Mouse (Mus musculus): ENCODE measurements around the gene Ubl5. TPM values are rescaled to one million over a fixed set of nuclear protein-coding genes. Genes with fewer than 3 reads are reported as not detected.

Ubl5 gene
- polyA plus RNA-seq, 1 experiment: 15.3 TPM

GRCm38 (mm10) chr9:20636256-20636655 lies 6.4 kb upstream of the Ubl5 start:
- Histone ChIP-seq H3K9me3 (0 out of 2 replicates have a peak, but pooled peaks cover 8% of the 10 kb centered on the region), H3K36me3 (replicated peaks; ENCODE audit: low read length) (peaks cover 51% of the 10 kb centered on the region), H3K4me1 (peaks cover 42% of the 10 kb centered on the region), H3K27me3 (replicated peaks) (no peaks in the 10 kb centered on the region), H3K4me3 (replicated peaks) (no peak overlapping the region)
- TF ChIP-seq FLI1 (IDR thresholded peaks at IDR 0.05; ENCODE audit: low read length) (no peak), GATA1 (IDR thresholded peaks at IDR 0.05; ENCODE audit: borderline replicate concordance, low read length) (no peak)

GRCm38 (mm10) chr9:20636790-20637189 lies 5.9 kb upstream of the Ubl5 start:
- no peaks in the 10 kb centered on the region for H3K27me3 ChIP-seq (replicated peaks)
- peaks cover 42% of the 10 kb centered on the region for H3K4me1 ChIP-seq
- H3K9me3 ChIP-seq: 0 out of 2 replicates have a peak, but pooled peaks cover 8% of the 10 kb centered on the region
- TF ChIP-seq FLI1 (IDR thresholded peaks at IDR 0.05; ENCODE audit: low read length): no peak
- no peak for TF ChIP-seq GATA1 (IDR thresholded peaks at IDR 0.05; ENCODE audit: borderline replicate concordance, low read length)
- peaks cover 52% of the 10 kb centered on the region for H3K36me3 ChIP-seq (replicated peaks; ENCODE audit: low read length)
- H3K4me3 ChIP-seq (replicated peaks): no peak overlapping the region

DNA sequence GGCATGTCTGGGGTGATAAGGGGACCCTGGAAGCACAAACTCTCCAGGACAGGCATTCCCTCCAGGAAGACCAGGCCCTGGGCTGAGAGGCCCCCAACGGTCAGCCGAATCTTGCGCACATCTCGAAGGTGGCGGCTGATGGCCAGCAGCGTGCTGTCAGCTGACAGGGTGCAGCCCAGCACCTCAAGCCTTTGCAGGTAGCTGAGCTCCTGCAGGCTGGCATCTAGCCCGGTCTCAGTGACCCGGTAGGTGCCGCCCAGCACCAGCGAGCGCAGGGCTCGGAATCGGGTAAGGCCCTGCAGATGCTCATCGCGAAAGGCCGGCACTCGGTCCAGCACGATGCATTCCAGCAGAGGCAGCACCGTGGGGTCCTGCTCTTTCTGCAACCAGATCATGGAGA lies 4.1 kb upstream of the Ubl5 start:
- TF ChIP-seq FLI1 (IDR thresholded peaks at IDR 0.05; ENCODE audit: low read length): no peak
- TF ChIP-seq GATA1 (IDR thresholded peaks at IDR 0.05; ENCODE audit: borderline replicate concordance, low read length): no peak
- peaks cover 52% of the 10 kb centered on the region for H3K36me3 ChIP-seq (replicated peaks; ENCODE audit: low read length)
- H3K27me3 ChIP-seq (replicated peaks): no peaks in the 10 kb centered on the region
- H3K9me3 ChIP-seq: no peaks in the 10 kb centered on the region
- no peak overlapping the region for H3K4me3 ChIP-seq (replicated peaks)
- peaks cover 43% of the 10 kb centered on the region for H3K4me1 ChIP-seq

GRCm38 (mm10) chr9:20639486-20639885 lies 3.2 kb upstream of the Ubl5 start:
- Histone ChIP-seq H3K27me3 (replicated peaks) (no peaks in the 10 kb centered on the region), H3K4me3 (replicated peaks) (peak overlapping the region; percentile 34), H3K4me1 (peaks cover 43% of the 10 kb centered on the region), H3K36me3 (replicated peaks; ENCODE audit: low read length) (peaks cover 52% of the 10 kb centered on the region), H3K9me3 (no peaks in the 10 kb centered on the region)
- TF ChIP-seq GATA1 (IDR thresholded peaks at IDR 0.05; ENCODE audit: borderline replicate concordance, low read length) (no peak), FLI1 (IDR thresholded peaks at IDR 0.05; ENCODE audit: low read length) (no peak)

- TF ChIP-seq GATA1 (IDR thresholded peaks at IDR 0.05; ENCODE audit: borderline replicate concordance, low read length): no peak
- Histone ChIP-seq H3K27me3 (replicated peaks) (no peaks in the 10 kb centered on the region), H3K36me3 (replicated peaks; ENCODE audit: low read length) (peaks cover 50% of the 10 kb centered on the region), H3K4me3 (replicated peaks) (peak overlapping the region; percentile 96), H3K4me1 (peaks cover 54% of the 10 kb centered on the region), H3K9me3 (no peaks in the 10 kb centered on the region)
These were observed 1.2 kb upstream of the Ubl5 start for GRCm38 (mm10) chr9:20641501-20641900.

DNA sequence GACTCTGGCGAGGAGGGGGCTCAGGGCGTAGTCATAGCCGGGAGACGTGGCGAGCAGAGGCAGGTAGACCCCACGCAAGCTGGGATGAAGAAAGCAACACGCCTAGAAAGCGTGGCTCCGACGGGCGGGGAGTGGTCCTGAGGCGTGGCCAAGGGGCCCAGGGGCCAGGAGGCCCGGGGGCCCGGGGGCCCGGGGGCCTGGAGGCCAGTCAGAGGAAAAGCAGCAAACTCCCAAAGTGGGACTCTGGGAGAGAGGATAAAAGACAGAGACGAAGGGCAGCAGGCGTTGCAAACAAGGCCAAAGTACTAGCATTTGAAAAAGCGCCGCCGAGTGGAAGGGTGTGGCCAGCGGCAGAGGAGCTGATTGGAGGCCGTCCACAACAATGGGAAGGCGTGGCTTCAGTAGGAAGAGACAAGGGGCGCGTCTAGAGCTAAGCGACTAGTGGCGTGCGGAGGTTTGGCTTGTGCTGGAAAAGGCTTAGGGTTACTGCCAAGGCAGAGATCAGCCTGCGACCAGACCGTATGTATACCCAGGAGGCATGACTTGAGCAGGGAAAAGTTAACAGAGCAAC lies 303 bp downstream of the Ubl5 start:
- Histone ChIP-seq H3K36me3 (replicated peaks; ENCODE audit: low read length) (peaks cover 50% of the 10 kb centered on the region), H3K27me3 (replicated peaks) (no peaks in the 10 kb centered on the region), H3K4me1 (peaks cover 49% of the 10 kb centered on the region), H3K4me3 (replicated peaks) (peak overlapping the region; percentile 96), H3K9me3 (no peaks in the 10 kb centered on the region)
- TF ChIP-seq FLI1 (IDR thresholded peaks at IDR 0.05; ENCODE audit: low read length) (no peak), GATA1 (IDR thresholded peaks at IDR 0.05; ENCODE audit: borderline replicate concordance, low read length) (no peak)

DNA sequence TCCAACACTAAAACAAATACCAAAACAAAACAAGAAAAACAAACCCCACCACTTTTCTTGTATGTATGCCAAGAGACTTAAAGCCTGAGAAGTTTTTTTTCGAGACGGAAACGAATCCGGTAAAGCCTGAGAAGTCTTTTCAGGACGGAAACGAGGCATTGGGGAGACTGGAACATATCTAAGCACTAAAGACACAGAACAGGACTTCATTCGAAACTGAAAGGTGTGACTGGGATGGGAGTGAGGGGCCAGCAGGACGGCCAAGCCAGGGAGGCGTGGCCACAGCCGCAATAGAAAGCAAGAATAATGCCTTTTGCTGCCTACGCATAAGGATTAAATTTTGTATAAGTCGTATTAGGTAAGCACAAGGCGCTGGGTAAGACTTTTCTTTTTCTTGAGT lies 1.1 kb downstream of the Ubl5 start:
- peaks cover 41% of the 10 kb centered on the region for H3K4me1 ChIP-seq
- TF ChIP-seq FLI1 (IDR thresholded peaks at IDR 0.05; ENCODE audit: low read length): no peak
- no peak for TF ChIP-seq GATA1 (IDR thresholded peaks at IDR 0.05; ENCODE audit: borderline replicate concordance, low read length)

DNA sequence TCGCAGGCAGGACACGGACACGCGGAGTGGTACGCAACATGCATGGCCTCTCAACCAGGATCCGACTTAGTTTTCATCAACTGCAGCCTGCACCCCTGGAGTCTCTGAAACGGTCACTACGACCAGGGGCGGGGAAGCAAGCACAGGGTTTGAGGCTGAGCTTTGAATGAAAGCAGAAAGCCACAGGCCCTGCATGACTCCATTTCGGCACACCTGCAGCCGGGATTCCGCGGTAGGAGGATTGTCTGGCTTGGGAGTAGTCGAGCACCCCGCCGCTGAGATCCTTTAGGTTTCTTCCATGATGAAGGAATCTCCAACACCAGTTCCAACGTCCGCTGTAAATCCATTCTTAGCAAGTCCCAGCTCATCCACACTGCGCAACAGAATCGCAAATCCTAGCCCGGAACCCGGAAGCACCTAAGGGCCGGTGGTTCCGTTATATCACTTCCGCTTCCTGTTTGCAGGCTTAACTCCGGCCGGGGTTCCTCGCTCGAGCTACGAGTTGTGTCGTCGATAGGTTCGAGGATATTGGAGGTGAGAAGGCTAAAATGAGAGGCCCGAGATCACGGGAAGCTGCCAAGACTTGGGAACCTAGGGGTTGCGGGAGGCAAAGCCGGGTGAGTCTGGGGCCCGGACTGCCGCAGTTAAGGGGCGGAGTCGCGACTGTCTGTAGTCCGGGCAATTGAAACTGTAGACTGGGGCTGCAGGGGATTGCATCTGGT lies 1.8 kb downstream of the Ubl5 start, which contains the start of gene Fbxl12:
Fbxl12 (minus strand) TSS at position 408 of the 722 bp plus-strand sequence.
- no peak for TF ChIP-seq GATA1 (IDR thresholded peaks at IDR 0.05; ENCODE audit: borderline replicate concordance, low read length)
- TF ChIP-seq FLI1 (IDR thresholded peaks at IDR 0.05; ENCODE audit: low read length): no peak
- H3K9me3 ChIP-seq: no peaks in the 10 kb centered on the region
- H3K4me1 ChIP-seq: peaks cover 35% of the 10 kb centered on the region
- peak within 1 kb of the TSS; percentile 96 for H3K4me3 ChIP-seq (replicated peaks)
- H3K36me3 ChIP-seq (replicated peaks; ENCODE audit: low read length): peaks cover 50% of the 10 kb centered on the region
- no peaks in the 10 kb centered on the region for H3K27me3 ChIP-seq (replicated peaks)

More for the DNA sequence above, 1.1 kb downstream of the Ubl5 start:
- Histone ChIP-seq H3K27me3 (replicated peaks) (no peaks in the 10 kb centered on the region), H3K9me3 (no peaks in the 10 kb centered on the region), H3K36me3 (replicated peaks; ENCODE audit: low read length) (peaks cover 50% of the 10 kb centered on the region), H3K4me3 (replicated peaks) (peak overlapping the region; percentile 96)

DNA sequence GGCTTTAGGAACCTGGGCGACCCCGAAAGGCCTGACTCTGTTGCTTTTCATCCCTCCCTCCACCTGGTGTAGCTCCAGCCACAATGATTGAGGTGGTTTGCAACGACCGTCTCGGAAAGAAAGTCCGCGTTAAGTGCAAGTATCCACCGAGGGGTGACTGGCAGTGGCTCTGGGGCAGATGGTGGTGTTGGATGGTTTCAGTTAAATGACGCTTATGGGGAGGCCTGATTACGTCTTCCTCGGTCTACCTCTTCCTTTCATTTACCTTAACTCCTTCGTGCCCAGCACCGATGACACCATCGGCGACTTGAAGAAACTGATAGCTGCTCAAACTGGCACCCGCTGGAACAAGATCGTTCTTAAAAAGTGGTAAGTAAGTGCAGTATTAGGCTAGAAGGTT lies 2.4 kb downstream of the Ubl5 start:
- peak overlapping the region; percentile 96 for H3K4me3 ChIP-seq (replicated peaks)
- peaks cover 48% of the 10 kb centered on the region for H3K36me3 ChIP-seq (replicated peaks; ENCODE audit: low read length)
- H3K9me3 ChIP-seq: no peaks in the 10 kb centered on the region
- H3K4me1 ChIP-seq: peaks cover 34% of the 10 kb centered on the region
- TF ChIP-seq FLI1 (IDR thresholded peaks at IDR 0.05; ENCODE audit: low read length) (no peak), GATA1 (IDR thresholded peaks at IDR 0.05; ENCODE audit: borderline replicate concordance, low read length) (no peak)
- H3K27me3 ChIP-seq (replicated peaks): no peaks in the 10 kb centered on the region

- H3K4me3 ChIP-seq (replicated peaks): peak within 1 kb of the TSS; percentile 99
- no peak for TF ChIP-seq FLI1 (IDR thresholded peaks at IDR 0.05; ENCODE audit: low read length)
- no peak for TF ChIP-seq GATA1 (IDR thresholded peaks at IDR 0.05; ENCODE audit: borderline replicate concordance, low read length)
- H3K36me3 ChIP-seq (replicated peaks; ENCODE audit: low read length): peaks cover 67% of the 10 kb centered on the region
- H3K4me1 ChIP-seq: peaks cover 57% of the 10 kb centered on the region
- H3K9me3 ChIP-seq: no peaks in the 10 kb centered on the region
- no peaks in the 10 kb centered on the region for H3K27me3 ChIP-seq (replicated peaks)
These were observed 9.1 kb downstream of the Ubl5 start, which contains the start of gene Pin1 for GRCm38 (mm10) chr9:20651602-20652259. TSS of gene Pin1 (plus strand) at chr9:20652095.

All from megakaryocyte, embryonic 14.5 days (primary cell).